Mouse (Mus musculus): ENCODE results near the gene Cnnm3. TPM values are rescaled to one million over a fixed set of nuclear protein-coding genes. Genes with fewer than 3 reads are reported as not detected.

Cnnm3 gene
- total and polyA plus RNA-seq, 3 experiments: 4.2 to 9.9 TPM; not detected in 1

GRCm38 (mm10) chr1:36483825-36484224, 27.8 kb upstream of the Cnnm3 start:
- Histone ChIP-seq H3K27me3 (ENCODE audit: control insufficient read depth in 1 of 2, insufficient read depth in 2 of 2, low read length in 2 of 2) (no peaks in the 10 kb centered on the region), H3K9me3 (replicated peaks; ENCODE audit: insufficient read depth, low read length) (no peaks in the 10 kb centered on the region), H3K4me1 (ENCODE audit: control insufficient read depth in 1 of 2, insufficient read depth in 2 of 2, low read length in 2 of 2) (no peaks in the 10 kb centered on the region), H3K9ac (ENCODE audit: control insufficient read depth, low read depth, low read length, poor library complexity, severe bottlenecking) (no peak overlapping the region), H3K27ac (ENCODE audit: control insufficient read depth, low read depth, low read length) (no peak overlapping the region), H3K36me3 (ENCODE audit: control insufficient read depth in 1 of 2, insufficient read depth in 2 of 2, low read length in 2 of 2) (no peaks in the 10 kb centered on the region), H3K4me3 (ENCODE audit: control insufficient read depth in 1 of 2, insufficient read depth in 1 of 2, low read depth in 2 of 2, low read length in 2 of 2) (no peak overlapping the region), H3K79me2 (ENCODE audit: control insufficient read depth, insufficient read depth, low read length, poor library complexity) (no peaks in the 10 kb centered on the region; the same call in 1 of the 2 replicates)
- no peak for DNase-seq (ENCODE audit: low read depth, low spot score)
- TF ChIP-seq MYC (IDR thresholded peaks at IDR 0.05; ENCODE audit: low read depth, low read length): no peak
- TF ChIP-seq MEF2A (IDR thresholded peaks at IDR 0.05; ENCODE audit: extremely low read depth, insufficient replicate concordance, low read depth, low read length, poor library complexity, severe bottlenecking): no peak
- no peak for TF ChIP-seq RCOR1 (IDR thresholded peaks at IDR 0.05; ENCODE audit: low read depth, low read length)
- no peak for TF ChIP-seq BHLHE40 (IDR thresholded peaks at IDR 0.05; ENCODE audit: borderline replicate concordance, low read depth, low read length)
- TF ChIP-seq RAD21 (IDR thresholded peaks at IDR 0.05; ENCODE audit: low read depth, low read length): no peak
- TF ChIP-seq ZMIZ1 (IDR thresholded peaks at IDR 0.05; ENCODE audit: low read depth, low read length): no peak
- no peak for TF ChIP-seq CTCF (IDR thresholded peaks at IDR 0.05 in 2 of 3, conservative IDR thresholded peaks at IDR 0.05 in 1 of 3; ENCODE audit: control insufficient read depth in 1 of 3, insufficient read depth in 1 of 3, low read depth in 2 of 3, low read length in 3 of 3, poor library complexity in 1 of 3, severe bottlenecking in 1 of 3)

GRCm38 (mm10) chr1:36485080-36485479, 26.6 kb upstream of the Cnnm3 start:
- H3K9ac ChIP-seq (ENCODE audit: control insufficient read depth, low read depth, low read length, poor library complexity, severe bottlenecking): no peak overlapping the region
- H3K27ac ChIP-seq (ENCODE audit: control insufficient read depth, low read depth, low read length): no peak overlapping the region
- H3K27me3 ChIP-seq (ENCODE audit: control insufficient read depth in 1 of 2, insufficient read depth in 2 of 2, low read length in 2 of 2): no peaks in the 10 kb centered on the region
- no peaks in the 10 kb centered on the region for H3K9me3 ChIP-seq (replicated peaks; ENCODE audit: insufficient read depth, low read length)
- H3K4me3 ChIP-seq (ENCODE audit: control insufficient read depth in 1 of 2, insufficient read depth in 1 of 2, low read depth in 2 of 2, low read length in 2 of 2): no peak overlapping the region
- no peak for DNase-seq (ENCODE audit: low read depth, low spot score)
- no peaks in the 10 kb centered on the region for H3K36me3 ChIP-seq (ENCODE audit: control insufficient read depth in 1 of 2, insufficient read depth in 2 of 2, low read length in 2 of 2)
- TF ChIP-seq USF2 (IDR thresholded peaks at IDR 0.05; ENCODE audit: borderline replicate concordance in 1 of 2, insufficient read depth in 1 of 2, low read depth in 1 of 2, low read length in 2 of 2): no peak
- no peak for TF ChIP-seq CTCF (IDR thresholded peaks at IDR 0.05 in 2 of 3, conservative IDR thresholded peaks at IDR 0.05 in 1 of 3; ENCODE audit: control insufficient read depth in 1 of 3, insufficient read depth in 1 of 3, low read depth in 2 of 3, low read length in 3 of 3, poor library complexity in 1 of 3, severe bottlenecking in 1 of 3)
- no peak for TF ChIP-seq TCF12 (IDR thresholded peaks at IDR 0.05; ENCODE audit: low read depth, low read length)
- no peak for TF ChIP-seq ETS1 (IDR thresholded peaks at IDR 0.05; ENCODE audit: low read depth, low read length)
- no peak for TF ChIP-seq BHLHE40 (IDR thresholded peaks at IDR 0.05; ENCODE audit: borderline replicate concordance, low read depth, low read length)
- H3K79me2 ChIP-seq (ENCODE audit: control insufficient read depth, insufficient read depth, low read length, poor library complexity): no peaks in the 10 kb centered on the region
- H3K4me1 ChIP-seq (ENCODE audit: control insufficient read depth in 1 of 2, insufficient read depth in 2 of 2, low read length in 2 of 2): no peaks in the 10 kb centered on the region

- Histone ChIP-seq H3K4me1 (ENCODE audit: control insufficient read depth in 1 of 2, insufficient read depth in 2 of 2, low read length in 2 of 2) (no peaks in the 10 kb centered on the region), H3K27ac (ENCODE audit: control insufficient read depth, low read depth, low read length) (no peak overlapping the region), H3K4me3 (ENCODE audit: control insufficient read depth in 1 of 2, insufficient read depth in 1 of 2, low read depth in 2 of 2, low read length in 2 of 2) (no peak overlapping the region), H3K9ac (ENCODE audit: control insufficient read depth, low read depth, low read length, poor library complexity, severe bottlenecking) (no peak overlapping the region), H3K9me3 (replicated peaks; ENCODE audit: insufficient read depth, low read length) (no peaks in the 10 kb centered on the region), H3K36me3 (ENCODE audit: control insufficient read depth in 1 of 2, insufficient read depth in 2 of 2, low read length in 2 of 2) (no peaks in the 10 kb centered on the region), H3K27me3 (ENCODE audit: control insufficient read depth in 1 of 2, insufficient read depth in 2 of 2, low read length in 2 of 2) (no peaks in the 10 kb centered on the region), H3K79me2 (ENCODE audit: control insufficient read depth, insufficient read depth, low read length, poor library complexity) (no peaks in the 10 kb centered on the region)
- DNase-seq (ENCODE audit: low read depth, low spot score): no peak
- TF ChIP-seq TAL1 (IDR thresholded peaks at IDR 0.05; ENCODE audit: low read length) (no peak), ZNF384 (IDR thresholded peaks at IDR 0.05; ENCODE audit: low read depth, low read length) (no peak), E2F4 (IDR thresholded peaks at IDR 0.05; ENCODE audit: borderline replicate concordance, low read depth, low read length) (no peak), POLR2AphosphoS5 (IDR thresholded peaks at IDR 0.05; ENCODE audit: borderline replicate concordance, low read depth, low read length) (no peak), POLR2AphosphoS2 (IDR thresholded peaks at IDR 0.05; ENCODE audit: low read length) (no peak), TCF12 (IDR thresholded peaks at IDR 0.05; ENCODE audit: low read depth, low read length) (no peak), MYB (IDR thresholded peaks at IDR 0.05; ENCODE audit: low read depth, low read length) (no peak), MXI1 (IDR thresholded peaks at IDR 0.05; ENCODE audit: low read depth, low read length) (no peak)
These were observed 24.6 kb upstream of the Cnnm3 start for GRCm38 (mm10) chr1:36487111-36487510.

Measured in MEL (cell line).